Mouse (Mus musculus): ENCODE measurements around the gene Olfr457. TPM values are rescaled to one million over a fixed set of nuclear protein-coding genes. Genes with fewer than 3 reads are reported as not detected.
"Not testable (repeated sequence)": the region's sequence is repeated elsewhere in the genome, so short reads cannot be mapped to it uniquely, and the experiment has no call there.

Olfr457 gene
- not detected in 2 replicates for polyA plus RNA-seq (2012; ENCODE audit: insufficient read depth, insufficient read length, low replicate concordance, missing spikeins)

DNA sequence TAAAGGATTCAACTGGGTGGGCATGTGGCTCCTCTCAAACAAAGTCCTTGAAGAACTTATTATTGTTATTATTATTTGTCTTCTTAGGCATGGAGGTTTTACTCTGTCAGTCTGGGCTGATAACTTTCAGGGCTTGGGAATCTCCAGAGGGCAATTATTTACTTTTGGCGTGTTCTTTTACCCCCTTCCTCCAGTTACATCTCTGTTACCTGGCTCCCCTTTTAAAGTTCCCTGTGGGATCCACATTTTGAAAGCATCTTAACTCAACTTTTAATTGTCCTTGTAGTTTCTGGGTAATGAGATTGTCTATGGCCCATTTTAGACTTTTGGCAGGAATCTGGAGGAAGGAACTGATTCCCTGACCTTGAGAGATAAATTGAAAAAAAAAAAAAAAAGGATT is at the start of gene Olfr457:
TSS of gene Olfr457 (minus strand) at position 101 of the 400 bp plus-strand sequence.
- Histone ChIP-seq H3K27ac (ENCODE audit: insufficient read depth, low read depth, low read length) (no peak within 1 kb of the TSS), H3K4me1 (ENCODE audit: control insufficient read depth, insufficient read depth, low read length) (no peaks in the 10 kb centered on the region), H3K4me3 (ENCODE audit: insufficient read depth, low read depth, low read length) (no peak within 1 kb of the TSS)
- TF ChIP-seq CTCF (IDR thresholded peaks at IDR 0.05; ENCODE audit: insufficient read depth, low read depth, low read length) (no peak), POLR2A (IDR thresholded peaks at IDR 0.05; ENCODE audit: insufficient read depth, low read depth, low read length) (no peak)
- 83% methylated on average over 1 of the region's 1 CpGs for WGBS

DNA sequence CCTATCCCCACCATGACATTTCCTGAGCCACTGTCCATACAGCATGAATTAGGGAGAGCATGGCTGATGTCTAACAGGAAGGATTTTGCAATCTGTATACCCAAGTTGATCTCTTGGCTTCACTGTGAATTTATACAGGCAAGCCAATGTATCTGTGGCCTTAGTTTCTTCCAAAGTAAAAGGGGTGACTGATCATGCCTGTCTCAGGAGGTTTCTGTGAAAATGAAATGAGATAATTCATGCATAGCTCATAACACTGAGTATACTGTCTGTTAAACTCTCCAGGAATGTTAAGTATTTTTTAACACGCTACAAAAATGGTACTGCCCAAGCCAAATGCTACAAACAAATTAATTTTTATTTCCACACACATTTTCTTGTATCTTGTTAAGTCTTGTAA is 37.3 kb upstream of the Olfr457 start:
- TF ChIP-seq POLR2A (IDR thresholded peaks at IDR 0.05; ENCODE audit: insufficient read depth, low read depth, low read length) (no peak), CTCF (IDR thresholded peaks at IDR 0.05; ENCODE audit: insufficient read depth, low read depth, low read length) (no peak)
- Histone ChIP-seq H3K4me3 (ENCODE audit: insufficient read depth, low read depth, low read length) (no peak overlapping the region), H3K4me1 (ENCODE audit: control insufficient read depth, insufficient read depth, low read length) (no peaks in the 10 kb centered on the region), H3K27ac (ENCODE audit: insufficient read depth, low read depth, low read length) (no peak overlapping the region)
- 78% methylated on average over 1 of the region's 1 CpGs for WGBS

DNA sequence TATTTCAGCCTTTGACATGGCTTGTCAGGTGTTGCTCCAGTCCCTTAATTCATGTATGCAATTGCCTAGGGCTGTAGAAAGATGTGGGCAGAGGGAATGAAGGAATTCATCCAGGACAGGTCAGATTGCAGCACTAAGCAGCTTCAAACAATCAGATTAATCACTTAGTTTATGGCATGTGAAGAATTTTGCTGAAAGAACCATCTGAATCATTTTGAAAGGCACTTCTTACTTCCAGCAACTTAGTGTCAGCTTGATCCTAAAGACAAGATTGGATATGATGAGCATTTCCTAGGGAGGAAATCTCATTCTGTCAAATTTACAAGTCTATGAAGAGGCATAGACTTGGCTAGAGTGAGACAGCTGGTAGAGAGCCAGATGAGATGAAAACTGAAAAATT is 33.2 kb upstream of the Olfr457 start:
- Histone ChIP-seq H3K27ac (ENCODE audit: insufficient read depth, low read depth, low read length) (no peak overlapping the region), H3K4me1 (ENCODE audit: control insufficient read depth, insufficient read depth, low read length) (no peaks in the 10 kb centered on the region), H3K4me3 (ENCODE audit: insufficient read depth, low read depth, low read length) (no peak overlapping the region)
- TF ChIP-seq POLR2A (IDR thresholded peaks at IDR 0.05; ENCODE audit: insufficient read depth, low read depth, low read length) (no peak), CTCF (IDR thresholded peaks at IDR 0.05; ENCODE audit: insufficient read depth, low read depth, low read length) (no peak)

DNA sequence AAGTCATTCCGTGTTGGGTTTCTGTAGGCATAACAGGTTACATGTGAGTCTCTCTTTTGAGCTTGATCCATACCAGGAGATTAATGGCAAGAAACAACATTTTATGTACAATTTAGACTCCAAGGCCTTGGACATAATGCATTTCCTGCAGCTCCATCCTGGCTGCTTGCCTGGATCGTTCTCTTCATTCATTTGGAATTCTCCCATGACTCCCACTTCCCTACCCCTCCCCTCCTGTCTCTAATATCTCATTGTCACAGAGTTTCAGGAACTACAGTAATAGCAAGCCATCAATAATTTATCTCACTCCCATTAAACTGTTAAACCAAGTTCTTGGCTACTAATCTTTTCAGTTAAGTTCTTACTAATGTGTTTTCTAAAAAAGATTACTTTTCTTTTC is 27.3 kb upstream of the Olfr457 start:
- Histone ChIP-seq H3K4me1 (ENCODE audit: control insufficient read depth, insufficient read depth, low read length) (no peaks in the 10 kb centered on the region), H3K27ac (ENCODE audit: insufficient read depth, low read depth, low read length) (no peak overlapping the region), H3K4me3 (ENCODE audit: insufficient read depth, low read depth, low read length) (no peak overlapping the region)
- TF ChIP-seq POLR2A (IDR thresholded peaks at IDR 0.05; ENCODE audit: insufficient read depth, low read depth, low read length) (no peak), CTCF (IDR thresholded peaks at IDR 0.05; ENCODE audit: insufficient read depth, low read depth, low read length) (no peak)
- 67% methylated on average over 2 of the region's 2 CpGs for WGBS

DNA sequence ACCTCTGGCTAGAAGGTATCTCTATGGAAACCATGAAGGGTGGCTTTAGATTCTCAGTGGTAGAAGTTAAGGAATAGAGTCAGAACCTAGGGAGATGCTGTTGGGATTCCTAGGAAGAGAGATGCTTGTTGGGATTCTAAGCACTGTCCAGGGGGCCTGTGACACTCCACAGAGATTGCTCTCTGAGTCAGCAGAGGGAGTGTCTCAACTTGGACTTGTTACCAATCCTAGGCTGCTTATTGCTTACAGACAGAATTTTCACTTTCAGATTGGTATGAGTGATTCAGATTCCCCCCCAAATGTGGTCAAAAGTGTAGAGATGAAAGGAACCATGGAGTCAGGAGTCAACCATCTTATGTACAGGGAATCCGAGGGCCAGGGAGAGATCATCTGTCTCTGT is 13.6 kb upstream of the Olfr457 start:
- Histone ChIP-seq H3K27ac (ENCODE audit: insufficient read depth, low read depth, low read length) (no peak overlapping the region), H3K4me1 (ENCODE audit: control insufficient read depth, insufficient read depth, low read length) (no peaks in the 10 kb centered on the region), H3K4me3 (ENCODE audit: insufficient read depth, low read depth, low read length) (no peak overlapping the region)
- 63% methylated on average over 1 of the region's 1 CpGs for WGBS
- TF ChIP-seq CTCF (IDR thresholded peaks at IDR 0.05; ENCODE audit: insufficient read depth, low read depth, low read length) (no peak), POLR2A (IDR thresholded peaks at IDR 0.05; ENCODE audit: insufficient read depth, low read depth, low read length) (no peak)

DNA sequence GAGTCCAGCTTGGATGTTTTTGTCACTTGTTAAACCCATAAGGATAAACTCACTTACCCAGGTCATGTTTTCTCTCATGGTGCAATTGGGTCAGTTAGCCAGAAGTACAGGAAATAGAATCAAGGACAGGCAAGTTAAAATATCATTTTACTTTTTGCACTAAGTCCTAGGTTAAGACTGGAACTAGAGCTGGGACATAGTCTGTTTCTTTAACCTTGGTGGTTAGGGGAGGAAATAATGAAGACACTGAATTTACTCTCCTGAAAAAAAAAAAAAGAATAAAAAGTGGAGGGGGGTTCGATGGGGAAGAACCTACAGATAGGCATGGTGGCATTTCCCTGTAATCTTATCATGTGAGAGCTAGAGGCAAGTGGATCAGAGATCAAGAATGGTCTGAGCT is 11.0 kb upstream of the Olfr457 start, which contains the start of gene Olfr456:
TSS of gene Olfr456 (minus strand) at position 101 of the 400 bp plus-strand sequence.
- no peak within 1 kb of the TSS for H3K27ac ChIP-seq (ENCODE audit: insufficient read depth, low read depth, low read length)
- no peak for TF ChIP-seq CTCF (IDR thresholded peaks at IDR 0.05; ENCODE audit: insufficient read depth, low read depth, low read length)
- no peak for TF ChIP-seq POLR2A (IDR thresholded peaks at IDR 0.05; ENCODE audit: insufficient read depth, low read depth, low read length)
- no peak within 1 kb of the TSS for H3K4me3 ChIP-seq (ENCODE audit: insufficient read depth, low read depth, low read length)
- no peaks in the 10 kb centered on the region for H3K4me1 ChIP-seq (ENCODE audit: control insufficient read depth, insufficient read depth, low read length)
- WGBS, result 86% methylated on average over 1 of the region's 1 CpGs

DNA sequence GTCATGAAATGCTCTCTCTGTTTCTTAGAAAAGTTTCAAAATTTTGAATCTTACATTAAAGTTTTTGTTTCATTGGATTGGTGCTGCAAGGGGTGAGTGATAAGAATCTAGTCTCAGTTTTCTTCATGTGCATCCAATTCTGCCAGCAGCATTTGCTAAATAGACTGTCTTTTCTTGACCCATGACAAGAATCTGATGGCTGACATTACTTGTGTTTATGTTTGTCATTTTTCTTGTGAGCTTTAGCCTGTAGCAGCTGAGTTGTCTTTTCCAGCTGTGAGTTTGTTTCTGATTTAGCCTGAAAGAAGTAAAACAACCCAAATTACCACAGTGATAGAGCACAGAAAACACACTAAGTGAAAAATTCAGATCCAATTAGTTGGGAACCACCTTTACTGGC is 8.5 kb upstream of the Olfr457 start:
- TF ChIP-seq POLR2A (IDR thresholded peaks at IDR 0.05; ENCODE audit: insufficient read depth, low read depth, low read length) (no peak), CTCF (IDR thresholded peaks at IDR 0.05; ENCODE audit: insufficient read depth, low read depth, low read length) (no peak)
- H3K4me1 ChIP-seq (ENCODE audit: control insufficient read depth, insufficient read depth, low read length), result no peaks in the 10 kb centered on the region
- H3K27ac ChIP-seq (ENCODE audit: insufficient read depth, low read depth, low read length), result no peak overlapping the region
- no peak overlapping the region for H3K4me3 ChIP-seq (ENCODE audit: insufficient read depth, low read depth, low read length)

DNA sequence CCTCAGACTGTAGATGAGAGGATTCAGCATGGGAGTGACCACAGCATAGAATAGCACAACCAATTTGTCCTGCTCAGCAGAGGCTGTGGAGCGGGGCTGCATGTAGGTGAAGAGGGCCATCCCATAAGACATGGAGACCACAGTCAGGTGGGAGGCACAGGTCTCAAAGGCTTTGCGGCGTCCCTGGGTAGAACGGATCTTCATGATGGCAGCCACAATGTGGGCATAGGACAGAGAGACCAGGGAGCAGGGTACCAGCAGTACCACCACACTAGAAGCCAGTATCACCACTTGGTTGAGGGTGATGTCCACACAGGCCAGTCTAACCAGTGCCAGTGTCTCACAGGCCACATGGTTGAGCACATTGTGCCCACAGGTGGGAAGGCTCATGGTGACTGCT is 4.8 kb downstream of the Olfr457 start:
- H3K4me3 ChIP-seq (ENCODE audit: insufficient read depth, low read depth, low read length); H3K4me1 ChIP-seq (ENCODE audit: control insufficient read depth, insufficient read depth, low read length); H3K27ac ChIP-seq (ENCODE audit: insufficient read depth, low read depth, low read length): not testable (repeated sequence)
- 98% methylated on average over 4 of the region's 4 CpGs for WGBS

DNA sequence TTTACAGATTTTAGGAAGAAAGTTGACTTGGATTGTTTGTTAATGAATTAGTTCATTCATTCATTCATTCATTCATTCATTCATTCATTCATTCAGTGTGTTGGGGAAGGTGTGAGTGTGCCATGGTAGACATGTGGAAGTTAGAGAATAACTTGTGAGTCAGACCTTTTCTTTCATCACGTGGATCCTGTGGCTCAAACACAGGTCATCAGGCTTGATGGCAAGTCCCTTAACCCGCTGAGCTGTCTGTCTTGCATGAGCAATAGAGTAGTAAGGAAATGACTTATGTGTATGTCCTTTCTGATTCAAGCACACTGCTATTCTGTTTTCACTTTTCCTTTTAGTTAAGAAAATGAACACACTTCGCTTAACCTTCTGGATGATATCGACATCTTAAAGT is 5.6 kb downstream of the Olfr457 start:
- WGBS, result 90% methylated on average over 4 of the region's 4 CpGs
- Histone ChIP-seq H3K4me1 (ENCODE audit: control insufficient read depth, insufficient read depth, low read length) (no peaks in the 10 kb centered on the region), H3K4me3 (ENCODE audit: insufficient read depth, low read depth, low read length) (no peak overlapping the region), H3K27ac (ENCODE audit: insufficient read depth, low read depth, low read length) (no peak overlapping the region)
- no peak for TF ChIP-seq CTCF (IDR thresholded peaks at IDR 0.05; ENCODE audit: insufficient read depth, low read depth, low read length)
- no peak for TF ChIP-seq POLR2A (IDR thresholded peaks at IDR 0.05; ENCODE audit: insufficient read depth, low read depth, low read length)

DNA sequence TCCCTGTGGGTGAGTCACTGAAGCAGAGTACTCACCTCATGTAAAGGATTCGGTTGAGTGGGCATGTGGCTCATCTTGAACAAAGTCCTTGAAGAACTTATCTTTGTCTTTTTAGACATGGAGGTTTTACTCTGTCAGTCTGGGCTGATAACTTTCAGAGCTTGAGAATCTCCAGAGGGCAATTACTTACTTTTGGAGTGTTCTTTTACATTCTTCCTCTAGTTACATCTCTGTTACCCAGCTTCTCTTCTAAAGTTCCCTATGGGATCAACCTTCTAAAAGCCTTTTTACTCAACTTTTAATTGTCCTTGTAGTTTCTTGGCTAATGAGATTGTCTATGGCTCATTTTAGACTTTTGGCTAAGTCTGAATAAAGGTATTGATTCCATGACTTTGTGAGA is 11.0 kb downstream of the Olfr457 start, which contains the start of gene Olfr458:
TSS of gene Olfr458 (minus strand) at position 101 of the 400 bp plus-strand sequence.
- no peak within 1 kb of the TSS for H3K27ac ChIP-seq (ENCODE audit: insufficient read depth, low read depth, low read length)
- no peaks in the 10 kb centered on the region for H3K4me1 ChIP-seq (ENCODE audit: control insufficient read depth, insufficient read depth, low read length)
- TF ChIP-seq POLR2A (IDR thresholded peaks at IDR 0.05; ENCODE audit: insufficient read depth, low read depth, low read length) (no peak), CTCF (IDR thresholded peaks at IDR 0.05; ENCODE audit: insufficient read depth, low read depth, low read length) (no peak)
- H3K4me3 ChIP-seq (ENCODE audit: insufficient read depth, low read depth, low read length), result no peak within 1 kb of the TSS
- 85% methylated on average over 1 of the region's 1 CpGs for WGBS

Measured in olfactory bulb, adult 2 months (tissue).